Mouse (Mus musculus): ENCODE measurements at regions not wholly inside any gene's neighbourhood (a gene's known extent, or its start where the extent isn't known, plus 50 kb on each side); places are given as distances from the start of the nearest gene placed in this dataset.
A peak's percentile ranks its signal among the peaks of the same experiment; 100 is the strongest.

- peak; percentile 35; the same call in 1 of the 2 replicates for ATAC-seq (ENCODE audit: low FRiP score, low TSS enrichment)
Measured at GRCm38 (mm10) chr3:34773678-34774425, 123.6 kb downstream of the Sox2 start.

DNA sequence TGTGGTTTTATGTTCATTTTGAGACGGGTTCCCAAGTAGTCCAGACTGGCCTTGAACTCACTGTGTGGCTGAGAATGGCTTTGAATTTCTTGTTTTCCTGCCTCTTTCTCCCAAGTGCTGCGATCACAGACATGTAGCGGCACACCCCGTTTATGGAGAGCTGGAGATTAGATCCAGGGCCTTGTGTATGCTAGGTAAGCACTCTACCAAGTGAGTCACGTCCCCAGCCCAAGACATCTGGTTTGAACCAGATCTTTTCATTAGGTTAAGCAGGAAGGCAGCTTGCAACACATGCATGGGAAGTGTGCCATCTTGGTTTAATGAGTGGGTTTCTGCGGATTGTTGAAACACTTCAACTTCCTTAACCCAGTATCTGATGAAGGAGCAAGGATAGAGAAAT lies 131.6 kb downstream of the Sox2 start:
- H3K9ac ChIP-seq (ENCODE audit: low read depth, low read length), result no peak overlapping the region
- no peak overlapping the region for H3K27ac ChIP-seq (ENCODE audit: low read depth, low read length)
- no peak for ATAC-seq (ENCODE audit: low FRiP score, low TSS enrichment)
- H3K36me3 ChIP-seq (ENCODE audit: control insufficient read depth, insufficient read depth, low read length), result no peaks in the 10 kb centered on the region
- H3K4me2 ChIP-seq (replicated peaks; ENCODE audit: low read depth, low read length), result no peak overlapping the region
- H3K27me3 ChIP-seq (ENCODE audit: control insufficient read depth, insufficient read depth, low read length), result no peaks in the 10 kb centered on the region
- H3K4me3 ChIP-seq (ENCODE audit: low read length), result no peak overlapping the region
- H3K4me1 ChIP-seq (ENCODE audit: control insufficient read depth, insufficient read depth, low read length), result no peaks in the 10 kb centered on the region
- no peaks in the 10 kb centered on the region for H3K9me3 ChIP-seq (ENCODE audit: control insufficient read depth, low read length)
- 86% methylated on average over 6 of the region's 6 CpGs for WGBS

More at GRCm38 (mm10) chr3:34773678-34774425, 123.6 kb downstream of the Sox2 start:
- no peaks in the 10 kb centered on the region for H3K4me1 ChIP-seq (ENCODE audit: control insufficient read depth, insufficient read depth, low read length)
- no peaks in the 10 kb centered on the region for H3K36me3 ChIP-seq (ENCODE audit: control insufficient read depth, insufficient read depth, low read length)
- H3K4me2 ChIP-seq (replicated peaks; ENCODE audit: low read depth, low read length), result peak overlapping the region; percentile 19; the same call in 1 of the 2 replicates
- 22% methylated on average over 23 of the region's 23 CpGs for WGBS
- no peak overlapping the region for H3K9ac ChIP-seq (ENCODE audit: low read depth, low read length)
- no peaks in the 10 kb centered on the region for H3K9me3 ChIP-seq (ENCODE audit: control insufficient read depth, low read length)
- no peaks in the 10 kb centered on the region for H3K27me3 ChIP-seq (ENCODE audit: control insufficient read depth, insufficient read depth, low read length)
- no peak overlapping the region for H3K27ac ChIP-seq (ENCODE audit: low read depth, low read length)
- H3K4me3 ChIP-seq (ENCODE audit: low read length), result no peak overlapping the region

DNA sequence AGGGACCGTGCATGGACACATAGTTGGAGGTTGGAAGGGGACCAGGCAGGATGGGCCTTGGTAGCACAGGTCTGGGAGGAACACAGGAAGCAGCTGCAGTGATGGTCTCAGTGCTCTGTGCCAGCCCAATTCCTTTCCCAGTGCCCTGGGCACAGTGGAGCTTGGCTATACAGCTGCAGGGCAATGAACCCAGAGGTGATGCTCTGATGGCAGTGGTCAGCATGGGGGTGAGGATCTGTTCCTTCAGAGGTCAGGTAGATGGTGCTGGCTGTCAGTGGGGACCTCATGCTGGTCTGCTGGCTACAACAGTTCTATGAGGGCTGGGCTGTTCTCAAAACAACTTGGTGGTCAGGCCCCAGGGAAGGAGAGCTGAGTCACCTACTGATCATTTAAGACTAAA lies 133.2 kb downstream of the Sox2 start:
- no peaks in the 10 kb centered on the region for H3K27me3 ChIP-seq (ENCODE audit: control insufficient read depth, insufficient read depth, low read length)
- no peak overlapping the region for H3K4me3 ChIP-seq (ENCODE audit: low read length)
- no peaks in the 10 kb centered on the region for H3K36me3 ChIP-seq (ENCODE audit: control insufficient read depth, insufficient read depth, low read length)
- H3K9ac ChIP-seq (ENCODE audit: low read depth, low read length), result no peak overlapping the region
- no peaks in the 10 kb centered on the region for H3K9me3 ChIP-seq (ENCODE audit: control insufficient read depth, low read length)
- WGBS, result 77% methylated on average over 1 of the region's 1 CpGs
- no peak overlapping the region for H3K4me2 ChIP-seq (replicated peaks; ENCODE audit: low read depth, low read length)
- H3K27ac ChIP-seq (ENCODE audit: low read depth, low read length), result no peak overlapping the region
- no peak for ATAC-seq (ENCODE audit: low FRiP score, low TSS enrichment)
- no peaks in the 10 kb centered on the region for H3K4me1 ChIP-seq (ENCODE audit: control insufficient read depth, insufficient read depth, low read length)

- Histone ChIP-seq H3K9me3 (ENCODE audit: control insufficient read depth, low read length) (no peaks in the 10 kb centered on the region), H3K9ac (ENCODE audit: low read depth, low read length) (no peak overlapping the region), H3K4me2 (replicated peaks; ENCODE audit: low read depth, low read length) (no peak overlapping the region), H3K36me3 (ENCODE audit: control insufficient read depth, insufficient read depth, low read length) (no peaks in the 10 kb centered on the region), H3K4me1 (ENCODE audit: control insufficient read depth, insufficient read depth, low read length) (no peaks in the 10 kb centered on the region), H3K27ac (ENCODE audit: low read depth, low read length) (no peak overlapping the region), H3K27me3 (ENCODE audit: control insufficient read depth, insufficient read depth, low read length) (no peaks in the 10 kb centered on the region), H3K4me3 (ENCODE audit: low read length) (no peak overlapping the region)
- 83% methylated on average over 3 of the region's 3 CpGs for WGBS
- ATAC-seq (ENCODE audit: low FRiP score, low TSS enrichment), result no peak
Measured at GRCm38 (mm10) chr3:34787211-34787610, 137.0 kb downstream of the Sox2 start.

DNA sequence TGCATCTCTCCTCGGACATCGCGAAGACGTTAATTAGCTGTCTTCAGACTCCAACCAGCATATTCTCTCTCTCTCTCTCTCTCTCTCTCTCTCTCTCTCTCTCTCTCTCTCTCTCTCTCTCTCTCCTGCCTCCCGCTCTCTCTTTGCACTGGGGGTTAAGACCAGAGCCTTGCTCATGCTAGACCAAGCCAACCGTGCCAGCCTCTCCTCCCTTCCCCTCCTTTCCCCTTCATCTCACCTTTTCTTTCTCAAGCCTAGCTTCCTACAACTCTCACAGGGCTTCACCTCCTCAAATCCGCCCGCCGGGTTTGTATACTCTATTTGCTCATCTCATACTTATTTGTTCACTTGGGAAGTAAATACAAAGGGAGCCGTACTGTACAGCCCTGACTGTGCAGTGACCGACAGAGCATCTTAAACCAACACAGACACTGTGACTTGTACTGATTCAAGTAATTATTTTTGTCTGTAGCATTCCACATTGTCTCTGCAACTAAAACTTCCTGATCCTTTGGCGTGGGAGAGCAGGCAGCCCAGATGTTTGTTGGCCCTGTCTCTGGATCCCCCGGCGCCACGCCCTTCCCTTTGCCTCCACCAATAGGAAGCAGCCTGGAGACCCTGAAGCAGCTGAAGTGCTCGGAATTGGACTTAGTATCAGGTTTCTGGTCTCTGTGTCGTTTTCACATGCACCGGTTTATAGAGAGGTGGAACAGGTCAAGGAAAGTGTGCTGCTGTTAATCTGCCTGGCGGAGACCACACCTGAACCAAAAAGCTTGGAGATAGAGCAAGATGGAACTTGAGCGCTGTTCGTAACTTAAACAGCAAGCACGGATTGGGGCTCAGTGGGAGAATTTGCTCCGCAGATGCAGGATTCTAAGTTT lies 145.1 kb downstream of the Sox2 start:
- H3K27me3 ChIP-seq (ENCODE audit: control insufficient read depth, insufficient read depth, low read length), result no peaks in the 10 kb centered on the region
- H3K36me3 ChIP-seq (ENCODE audit: control insufficient read depth, insufficient read depth, low read length), result no peaks in the 10 kb centered on the region
- 0 out of 2 replicates have a peak overlapping the region, but pooled peaks have one; percentile 18 for H3K9ac ChIP-seq (ENCODE audit: low read depth, low read length)
- H3K4me2 ChIP-seq (replicated peaks; ENCODE audit: low read depth, low read length), result peak overlapping the region; percentile 47
- H3K4me3 ChIP-seq (ENCODE audit: low read length), result peak overlapping the region; percentile 26
- peak; percentile 96 for ATAC-seq (ENCODE audit: low FRiP score, low TSS enrichment)
- 0 out of 2 replicates have a peak, but pooled peaks cover 4% of the 10 kb centered on the region for H3K4me1 ChIP-seq (ENCODE audit: control insufficient read depth, insufficient read depth, low read length)
- H3K27ac ChIP-seq (ENCODE audit: low read depth, low read length), result no peak overlapping the region
- no peaks in the 10 kb centered on the region for H3K9me3 ChIP-seq (ENCODE audit: control insufficient read depth, low read length)
- WGBS, result 13% methylated on average over 23 of the region's 23 CpGs

DNA sequence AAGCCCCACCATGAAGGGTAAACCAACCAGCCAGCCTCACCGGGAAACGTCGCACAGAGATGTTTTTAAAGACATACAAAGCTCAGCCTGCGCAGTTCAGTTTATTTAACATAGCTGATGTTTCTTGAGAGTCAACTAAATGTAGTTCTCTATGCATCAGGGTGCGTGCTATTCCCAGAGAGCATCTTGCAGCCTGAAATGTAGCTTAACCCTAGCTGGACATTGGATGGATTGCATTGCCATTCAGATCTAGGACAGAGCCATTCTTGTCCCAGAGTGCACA lies 145.7 kb downstream of the Sox2 start:
- 0 out of 2 replicates have a peak overlapping the region, but pooled peaks have one; percentile 18 for H3K9ac ChIP-seq (ENCODE audit: low read depth, low read length)
- H3K4me3 ChIP-seq (ENCODE audit: low read length), result peak overlapping the region; percentile 26
- H3K4me1 ChIP-seq (ENCODE audit: control insufficient read depth, insufficient read depth, low read length), result 0 out of 2 replicates have a peak, but pooled peaks cover 4% of the 10 kb centered on the region
- no peaks in the 10 kb centered on the region for H3K27me3 ChIP-seq (ENCODE audit: control insufficient read depth, insufficient read depth, low read length)
- 8% methylated on average over 5 of the region's 5 CpGs for WGBS
- H3K4me2 ChIP-seq (replicated peaks; ENCODE audit: low read depth, low read length), result peak overlapping the region; percentile 47
- no peak for ATAC-seq (ENCODE audit: low FRiP score, low TSS enrichment)
- no peak overlapping the region for H3K27ac ChIP-seq (ENCODE audit: low read depth, low read length)
- H3K9me3 ChIP-seq (ENCODE audit: control insufficient read depth, low read length), result no peaks in the 10 kb centered on the region
- no peaks in the 10 kb centered on the region for H3K36me3 ChIP-seq (ENCODE audit: control insufficient read depth, insufficient read depth, low read length)

DNA sequence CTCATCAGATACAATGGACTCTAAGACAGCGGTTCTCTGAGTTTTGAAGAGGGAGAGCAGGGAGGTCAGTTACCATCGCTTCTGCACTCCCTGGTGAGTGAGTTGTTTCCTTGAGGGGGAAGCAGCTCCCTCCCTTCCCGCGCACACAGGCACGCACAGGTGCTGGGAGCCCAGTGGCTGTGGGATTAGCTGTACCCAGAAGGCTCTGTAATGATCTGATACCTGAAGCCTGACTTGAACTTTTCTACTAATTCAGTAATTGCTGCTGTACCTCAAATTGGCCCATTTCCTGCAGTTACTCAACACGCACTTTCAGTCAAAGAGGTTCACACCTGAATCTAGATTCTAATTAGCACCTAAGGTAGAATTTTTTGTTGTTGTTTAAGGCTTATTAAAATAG lies 158.6 kb downstream of the Sox2 start:
- ATAC-seq (ENCODE audit: low FRiP score, low TSS enrichment), result no peak
- no peaks in the 10 kb centered on the region for H3K9me3 ChIP-seq (ENCODE audit: control insufficient read depth, low read length)
- H3K27ac ChIP-seq (ENCODE audit: low read depth, low read length), result no peak overlapping the region
- no peak overlapping the region for H3K4me2 ChIP-seq (replicated peaks; ENCODE audit: low read depth, low read length)
- H3K9ac ChIP-seq (ENCODE audit: low read depth, low read length), result no peak overlapping the region
- H3K36me3 ChIP-seq (ENCODE audit: control insufficient read depth, insufficient read depth, low read length), result no peaks in the 10 kb centered on the region
- no peaks in the 10 kb centered on the region for H3K4me1 ChIP-seq (ENCODE audit: control insufficient read depth, insufficient read depth, low read length)
- WGBS, result 5% methylated on average over 6 of the region's 6 CpGs
- peaks cover 15% of the 10 kb centered on the region for H3K27me3 ChIP-seq (ENCODE audit: control insufficient read depth, insufficient read depth, low read length)
- H3K4me3 ChIP-seq (ENCODE audit: low read length), result no peak overlapping the region

GRCm38 (mm10) chr3:34811753-34812152 lies 161.5 kb downstream of the Sox2 start:
- no peak overlapping the region for H3K4me2 ChIP-seq (replicated peaks; ENCODE audit: low read depth, low read length)
- no peak overlapping the region for H3K9ac ChIP-seq (ENCODE audit: low read depth, low read length)
- H3K36me3 ChIP-seq (ENCODE audit: control insufficient read depth, insufficient read depth, low read length), result no peaks in the 10 kb centered on the region
- H3K4me3 ChIP-seq (ENCODE audit: low read length), result no peak overlapping the region
- no peaks in the 10 kb centered on the region for H3K9me3 ChIP-seq (ENCODE audit: control insufficient read depth, low read length)
- no peaks in the 10 kb centered on the region for H3K4me1 ChIP-seq (ENCODE audit: control insufficient read depth, insufficient read depth, low read length)
- whole genome bisulfite sequencing, result 74% methylated on average over 4 of the region's 4 CpGs
- no peak for ATAC-seq (ENCODE audit: low FRiP score, low TSS enrichment)
- H3K27me3 ChIP-seq (ENCODE audit: control insufficient read depth, insufficient read depth, low read length), result peaks cover 15% of the 10 kb centered on the region
- H3K27ac ChIP-seq (ENCODE audit: low read depth, low read length), result no peak overlapping the region

- no peaks in the 10 kb centered on the region for H3K36me3 ChIP-seq (ENCODE audit: control insufficient read depth, insufficient read depth, low read length)
- H3K27ac ChIP-seq (ENCODE audit: low read depth, low read length), result no peak overlapping the region
- no peak overlapping the region for H3K4me2 ChIP-seq (replicated peaks; ENCODE audit: low read depth, low read length)
- H3K9me3 ChIP-seq (ENCODE audit: control insufficient read depth, low read length), result no peaks in the 10 kb centered on the region
- WGBS, result 34% methylated on average over 9 of the region's 9 CpGs
- H3K4me3 ChIP-seq (ENCODE audit: low read length), result no peak overlapping the region
- no peak for ATAC-seq (ENCODE audit: low FRiP score, low TSS enrichment)
- no peaks in the 10 kb centered on the region for H3K4me1 ChIP-seq (ENCODE audit: control insufficient read depth, insufficient read depth, low read length)
- no peak overlapping the region for H3K9ac ChIP-seq (ENCODE audit: low read depth, low read length)
- H3K27me3 ChIP-seq (ENCODE audit: control insufficient read depth, insufficient read depth, low read length), result peaks cover 12% of the 10 kb centered on the region
Measured at GRCm38 (mm10) chr3:34813046-34813625, 162.9 kb downstream of the Sox2 start.

Data from kidney, embryonic 14.5 days (tissue).